Mouse (Mus musculus): ENCODE data around the gene Plekhh2.

- TF ChIP-seq POLR2A (IDR thresholded peaks at IDR 0.05; ENCODE audit: low read depth, low read length): no peak
- no peak for TF ChIP-seq ZMIZ1 (IDR thresholded peaks at IDR 0.05; ENCODE audit: low read depth, low read length)
- no peak for TF ChIP-seq CTCF (conservative IDR thresholded peaks at IDR 0.05 in 1 of 2, IDR thresholded peaks at IDR 0.05 in 1 of 2; ENCODE audit: low read depth in 2 of 2, low read length in 2 of 2)
- no peak for TF ChIP-seq USF1 (IDR thresholded peaks at IDR 0.05; ENCODE audit: low read depth, low read length)
Measured at GRCm38 (mm10) chr17:84533841-84534240, 22.1 kb downstream of the Plekhh2 start.
